In the genomic region with DNA sequence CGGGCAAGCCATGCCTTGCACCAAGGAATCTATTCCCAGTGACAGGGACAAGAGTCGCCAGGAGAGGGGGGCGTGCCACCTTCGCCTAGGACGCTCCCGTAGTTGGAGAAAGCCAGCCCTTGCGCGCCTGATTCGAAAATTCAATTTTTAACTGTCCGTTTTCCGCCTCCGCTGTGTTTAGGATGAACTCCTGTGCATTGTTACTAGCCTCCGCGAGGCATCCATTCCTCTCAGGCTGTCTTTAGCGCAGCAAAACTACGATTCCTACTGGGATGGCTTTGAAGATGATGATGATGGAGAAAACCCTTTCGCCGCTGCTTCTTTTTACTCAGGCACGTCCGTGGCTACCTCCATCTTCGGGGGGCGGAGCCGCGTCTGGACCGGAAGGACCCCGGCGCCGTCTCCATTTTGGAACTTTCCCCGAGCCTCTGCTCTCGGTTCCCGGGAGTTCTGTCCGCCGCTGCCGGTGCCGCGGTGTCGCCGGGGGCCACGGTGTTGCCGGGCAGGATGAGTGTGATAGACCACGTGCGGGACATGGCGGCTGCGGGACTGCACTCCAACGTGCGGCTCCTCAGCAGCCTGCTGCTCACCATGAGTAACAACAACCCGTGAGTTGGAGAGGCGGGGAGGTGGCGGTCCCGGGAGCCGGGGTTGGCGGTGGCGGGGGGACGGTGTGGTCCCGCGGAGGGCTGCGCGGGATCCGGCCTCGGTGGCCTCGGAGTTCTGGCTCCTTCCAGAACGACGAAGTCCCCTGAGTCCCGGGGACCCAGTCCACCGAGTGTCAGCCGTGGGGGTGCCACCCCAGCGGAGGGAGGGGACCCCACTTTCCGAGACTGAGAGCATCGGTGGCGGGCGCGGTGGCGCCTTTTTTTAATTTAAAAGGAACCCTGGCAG, we compare ENCODE assay signal across 8 mouse cellular contexts. TPM values are rescaled to one million over a fixed set of nuclear protein-coding genes. Genes with fewer than 3 reads are reported as not detected.
DNase-seq lines count a peak whose midpoint lies in the region; ATAC-seq and TF ChIP-seq lines count a peak whose summit lies in the region.

No protein-coding gene starts in this region.

- H3K4me3 ChIP-seq in C2C12 (ENCODE audit: insufficient read depth, poor library complexity, severe bottlenecking): peak overlapping the region; percentile 92
- peak overlapping the region; percentile 97 for H3K4me3 ChIP-seq in erythroblast, embryonic 14.5 days (replicated peaks)
- peak overlapping the region; percentile 90 for H3K4me3 ChIP-seq in heart, embryonic 12.5 days
- H3K4me3 ChIP-seq in kidney, postnatal 0 days (replicated peaks; ENCODE audit: low read depth, low read length): peak overlapping the region; percentile 96
- peak overlapping the region; percentile 99 for H3K4me3 ChIP-seq in liver, embryonic 11.5 days (ENCODE audit: low read depth, low read length)
- peak overlapping the region; percentile 97 for H3K4me3 ChIP-seq in stomach, embryonic 14.5 days (ENCODE audit: low read depth, low read length)

- no peaks in the 10 kb centered on the region for H3K27me3 ChIP-seq in C2C12 (ENCODE audit: control insufficient read depth, insufficient read depth, insufficient read length)
- no peaks in the 10 kb centered on the region for H3K27me3 ChIP-seq in erythroblast, embryonic 14.5 days (ENCODE audit: control insufficient read depth)
- no peaks in the 10 kb centered on the region for H3K27me3 ChIP-seq in heart, embryonic 12.5 days (replicated peaks)
- no peaks in the 10 kb centered on the region for H3K27me3 ChIP-seq in kidney, postnatal 0 days (ENCODE audit: insufficient read depth, low read length)
- H3K27me3 ChIP-seq in liver, embryonic 11.5 days (replicated peaks; ENCODE audit: control insufficient read depth, insufficient read depth, low read length): no peaks in the 10 kb centered on the region
- H3K27me3 ChIP-seq in stomach, embryonic 14.5 days (ENCODE audit: control insufficient read depth, insufficient read depth, low read length): no peaks in the 10 kb centered on the region

- peaks cover 5% of the 10 kb centered on the region; the same call in 1 of the 2 replicates for H3K9me3 ChIP-seq in erythroblast, embryonic 14.5 days (ENCODE audit: control insufficient read depth, low read length)
- H3K9me3 ChIP-seq in heart, embryonic 12.5 days (replicated peaks): no peaks in the 10 kb centered on the region
- H3K9me3 ChIP-seq in kidney, postnatal 0 days (replicated peaks; ENCODE audit: low read length): no peaks in the 10 kb centered on the region
- no peaks in the 10 kb centered on the region for H3K9me3 ChIP-seq in liver, embryonic 11.5 days (ENCODE audit: control insufficient read depth, low read length)
- H3K9me3 ChIP-seq in stomach, embryonic 14.5 days (ENCODE audit: control insufficient read depth, low read depth, low read length): no peaks in the 10 kb centered on the region

- DNase-seq in brain, embryonic 14.5 days (ENCODE audit: low read depth): peak; percentile 95
- peak; percentile 94 for DNase-seq in kidney, postnatal 0 days (ENCODE audit: low spot score)
- DNase-seq in liver, embryonic 11.5 days (ENCODE audit: low spot score): peak; percentile 90
- peak; percentile 94 for DNase-seq in naive thymus-derived CD4-positive, alpha-beta T cell, adult 2 months (ENCODE audit: low read depth)

- H3K79me3 ChIP-seq in C2C12 (ENCODE audit: low read depth): peaks cover 32% of the 10 kb centered on the region

- peaks cover 51% of the 10 kb centered on the region for H3K79me2 ChIP-seq in C2C12 (ENCODE audit: control insufficient read depth, insufficient read depth)

- TF ChIP-seq POLR2A in brain, embryonic 14.5 days (IDR thresholded peaks at IDR 0.05; ENCODE audit: borderline replicate concordance, extremely low read depth, insufficient read depth, insufficient read length, poor library complexity, severe bottlenecking): no peak

- peak overlapping the region; percentile 90 for H3K4me2 ChIP-seq in heart, embryonic 12.5 days
- H3K4me2 ChIP-seq in kidney, postnatal 0 days (ENCODE audit: low read length): peak overlapping the region; percentile 80
- H3K4me2 ChIP-seq in liver, embryonic 11.5 days: peak overlapping the region; percentile 93
- peak overlapping the region; percentile 91 for H3K4me2 ChIP-seq in stomach, embryonic 14.5 days (replicated peaks; ENCODE audit: low read depth, low read length)

- ATAC-seq in heart, embryonic 12.5 days (ENCODE audit: insufficient number of reproducible peaks, low FRiP score): peak; percentile 90
- peak; percentile 75 for ATAC-seq in kidney, postnatal 0 days (replicated peaks; ENCODE audit: low FRiP score, low read depth)
- peak; percentile 83 for ATAC-seq in liver, embryonic 11.5 days (replicated peaks; ENCODE audit: low FRiP score)
- peak; percentile 83 for ATAC-seq in stomach, embryonic 14.5 days (ENCODE audit: insufficient number of reproducible peaks, insufficient read depth, low FRiP score, low read depth)

- H3K4me1 ChIP-seq in erythroblast, embryonic 14.5 days (ENCODE audit: control insufficient read depth): peaks cover 32% of the 10 kb centered on the region
- peaks cover 21% of the 10 kb centered on the region for H3K4me1 ChIP-seq in heart, embryonic 12.5 days (replicated peaks)
- peaks cover 7% of the 10 kb centered on the region; the same call in 1 of the 2 replicates for H3K4me1 ChIP-seq in kidney, postnatal 0 days (replicated peaks; ENCODE audit: insufficient read depth, low read length)
- peaks cover 11% of the 10 kb centered on the region; the same call in 1 of the 2 replicates for H3K4me1 ChIP-seq in liver, embryonic 11.5 days (replicated peaks; ENCODE audit: control insufficient read depth, insufficient read depth, low read length)
- peaks cover 11% of the 10 kb centered on the region; the same call in 1 of the 2 replicates for H3K4me1 ChIP-seq in stomach, embryonic 14.5 days (ENCODE audit: control insufficient read depth, insufficient read depth, low read length)

- peak overlapping the region; percentile 98 for H3ac ChIP-seq in C2C12 (ENCODE audit: control insufficient read depth, insufficient read length, low read depth)

- H3K9ac ChIP-seq in heart, embryonic 12.5 days: peak overlapping the region; percentile 95
- peak overlapping the region; percentile 97 for H3K9ac ChIP-seq in kidney, postnatal 0 days (ENCODE audit: low read depth, low read length)
- peak overlapping the region; percentile 94 for H3K9ac ChIP-seq in liver, embryonic 11.5 days (ENCODE audit: low read depth, low read length)
- peak overlapping the region; percentile 93 for H3K9ac ChIP-seq in stomach, embryonic 14.5 days (replicated peaks; ENCODE audit: low read depth, low read length)

- no peak for TF ChIP-seq CTCF in C2C12 (IDR thresholded peaks at IDR 0.05; ENCODE audit: control insufficient read depth, insufficient read depth, insufficient read length)
- TF ChIP-seq CTCF in brain, embryonic 14.5 days (IDR thresholded peaks at IDR 0.05; ENCODE audit: borderline replicate concordance, extremely low read depth, insufficient read depth, insufficient read length): no peak
- peak; percentile 57 for TF ChIP-seq CTCF in kidney, postnatal 0 days (IDR thresholded peaks at IDR 0.05; ENCODE audit: low read depth)

- peak overlapping the region; percentile 73 for H3K27ac ChIP-seq in heart, embryonic 12.5 days (ENCODE audit: poor library complexity, severe bottlenecking)
- peak overlapping the region; percentile 83 for H3K27ac ChIP-seq in kidney, postnatal 0 days
- H3K27ac ChIP-seq in liver, embryonic 11.5 days (ENCODE audit: low read depth, low read length): peak overlapping the region; percentile 54
- H3K27ac ChIP-seq in stomach, embryonic 14.5 days (ENCODE audit: low read length): peak overlapping the region; percentile 75

- 0% methylated on average over 73 of the region's 73 CpGs for WGBS in heart, embryonic 12.5 days
- WGBS in kidney, postnatal 0 days: under 1% methylated on average over 73 of the region's 73 CpGs
- under 1% methylated on average over 73 of the region's 73 CpGs for WGBS in liver, embryonic 11.5 days
- under 1% methylated on average over 73 of the region's 73 CpGs for WGBS in stomach, embryonic 14.5 days

- H3K36me3 ChIP-seq in C2C12 (ENCODE audit: control insufficient read depth, insufficient read depth): peaks cover 4% of the 10 kb centered on the region
- H3K36me3 ChIP-seq in erythroblast, embryonic 14.5 days (ENCODE audit: control insufficient read depth): peaks cover 18% of the 10 kb centered on the region
- peaks cover 5% of the 10 kb centered on the region; the same call in 1 of the 2 replicates for H3K36me3 ChIP-seq in heart, embryonic 12.5 days
- H3K36me3 ChIP-seq in kidney, postnatal 0 days (ENCODE audit: insufficient read depth, low read length): no peaks in the 10 kb centered on the region
- H3K36me3 ChIP-seq in liver, embryonic 11.5 days (ENCODE audit: control insufficient read depth, insufficient read depth, low read length): no peaks in the 10 kb centered on the region
- H3K36me3 ChIP-seq in stomach, embryonic 14.5 days (ENCODE audit: control insufficient read depth, insufficient read depth, low read length): no peaks in the 10 kb centered on the region; the same call in 1 of the 2 replicates

RNA-seq across cellular contexts. Expression of gene Anapc7, which starts 0.8 kb away (rescaled TPM):
- 45.3 TPM for polyA plus RNA-seq in C2C12 (2012; fragmentation: generic; extraction: Trizol)
- 43.1 and 53.4 TPM in 2 replicates for polyA plus RNA-seq in brain, embryonic 14.5 days (2012; rRNA removed)
- polyA plus RNA-seq in erythroblast, embryonic 14.5 days (2012): 1.8 and 2.1 TPM in 2 replicates
- 32.0 and 35.4 TPM in 2 replicates for polyA plus RNA-seq in heart, embryonic 12.5 days (2016; fragmentation: Nextera tagmentation; extraction: Ambion mirVana)
- polyA plus RNA-seq in kidney, postnatal 0 days (2015; fragmentation: Nextera tagmentation; extraction: Ambion mirVana): 37.5 and 42.0 TPM in 2 replicates
- polyA plus RNA-seq in liver, embryonic 11.5 days (2014; fragmentation: Nextera tagmentation; extraction: Ambion mirVana): 27.0 and 27.4 TPM in 2 replicates
- polyA plus RNA-seq in stomach, embryonic 14.5 days (2014; fragmentation: Nextera tagmentation; extraction: Ambion mirVana): 23.3 and 29.4 TPM in 2 replicates

RNA-seq across cellular contexts. Expression of gene Arpc3, which starts 30.6 kb away (rescaled TPM):
- polyA plus RNA-seq in C2C12 (2012; fragmentation: generic; extraction: Trizol): 185 TPM
- 265 and 282 TPM in 2 replicates for polyA plus RNA-seq in brain, embryonic 14.5 days (2012; rRNA removed)
- 3.9 and 4.1 TPM in 2 replicates for polyA plus RNA-seq in erythroblast, embryonic 14.5 days (2012)
- 105 and 109 TPM in 2 replicates for polyA plus RNA-seq in heart, embryonic 12.5 days (2016; fragmentation: Nextera tagmentation; extraction: Ambion mirVana)
- 136 and 141 TPM in 2 replicates for polyA plus RNA-seq in kidney, postnatal 0 days (2015; fragmentation: Nextera tagmentation; extraction: Ambion mirVana)
- 122 and 125 TPM in 2 replicates for polyA plus RNA-seq in liver, embryonic 11.5 days (2014; fragmentation: Nextera tagmentation; extraction: Ambion mirVana)
- polyA plus RNA-seq in stomach, embryonic 14.5 days (2014; fragmentation: Nextera tagmentation; extraction: Ambion mirVana): 43.4 and 49.9 TPM in 2 replicates

RNA-seq across cellular contexts. Expression of gene Fam216a, which starts 50.2 kb away (rescaled TPM):
- 49.5 TPM for polyA plus RNA-seq in C2C12 (2012; fragmentation: generic; extraction: Trizol)
- 127 and 158 TPM in 2 replicates for polyA plus RNA-seq in brain, embryonic 14.5 days (2012; rRNA removed)
- 3.0 and 3.2 TPM in 2 replicates for polyA plus RNA-seq in erythroblast, embryonic 14.5 days (2012)
- polyA plus RNA-seq in heart, embryonic 12.5 days (2016; fragmentation: Nextera tagmentation; extraction: Ambion mirVana): 59.3 and 64.2 TPM in 2 replicates
- polyA plus RNA-seq in kidney, postnatal 0 days (2015; fragmentation: Nextera tagmentation; extraction: Ambion mirVana): 55.7 and 61.0 TPM in 2 replicates
- polyA plus RNA-seq in liver, embryonic 11.5 days (2014; fragmentation: Nextera tagmentation; extraction: Ambion mirVana): 50.7 and 52.1 TPM in 2 replicates
- polyA plus RNA-seq in stomach, embryonic 14.5 days (2014; fragmentation: Nextera tagmentation; extraction: Ambion mirVana): 62.9 and 64.7 TPM in 2 replicates

RNA-seq across cellular contexts. Expression of gene Gpn3, which starts 50.6 kb away (rescaled TPM):
- 35.9 TPM for polyA plus RNA-seq in C2C12 (2012; fragmentation: generic; extraction: Trizol)
- 40.1 and 64.1 TPM in 2 replicates for polyA plus RNA-seq in brain, embryonic 14.5 days (2012; rRNA removed)
- polyA plus RNA-seq in erythroblast, embryonic 14.5 days (2012): 3.3 and 5.1 TPM in 2 replicates
- polyA plus RNA-seq in heart, embryonic 12.5 days (2016; fragmentation: Nextera tagmentation; extraction: Ambion mirVana): 58.7 and 59.1 TPM in 2 replicates
- polyA plus RNA-seq in kidney, postnatal 0 days (2015; fragmentation: Nextera tagmentation; extraction: Ambion mirVana): 64.4 and 64.5 TPM in 2 replicates
- 112 and 114 TPM in 2 replicates for polyA plus RNA-seq in liver, embryonic 11.5 days (2014; fragmentation: Nextera tagmentation; extraction: Ambion mirVana)
- 65.7 and 67.0 TPM in 2 replicates for polyA plus RNA-seq in stomach, embryonic 14.5 days (2014; fragmentation: Nextera tagmentation; extraction: Ambion mirVana)

Comparison
In these comparisons a context has a peak if more than half of its experiments do, and no peak if none do; other contexts are left out.
1. Peak in every context shown above with its lines: DNase-seq, ATAC-seq, H3K4me3 ChIP-seq and H3K27ac ChIP-seq.
2. RNA of gene Fam216a, which starts 50.2 kb away (polyA plus RNA-seq): 127 to 158 TPM in brain, embryonic 14.5 days, 62.9 to 64.7 TPM in stomach, embryonic 14.5 days, 55.7 to 61.0 TPM in kidney, postnatal 0 days, 59.3 to 64.2 TPM in heart, embryonic 12.5 days, 50.7 to 52.1 TPM in liver, embryonic 11.5 days and 49.5 TPM in C2C12 (single experiment); 3.0 to 3.2 TPM in erythroblast, embryonic 14.5 days; every median in the first group is over 10 times any median in the second.